ENCODE assay signal across 8 mouse cellular contexts in the genomic region with DNA sequence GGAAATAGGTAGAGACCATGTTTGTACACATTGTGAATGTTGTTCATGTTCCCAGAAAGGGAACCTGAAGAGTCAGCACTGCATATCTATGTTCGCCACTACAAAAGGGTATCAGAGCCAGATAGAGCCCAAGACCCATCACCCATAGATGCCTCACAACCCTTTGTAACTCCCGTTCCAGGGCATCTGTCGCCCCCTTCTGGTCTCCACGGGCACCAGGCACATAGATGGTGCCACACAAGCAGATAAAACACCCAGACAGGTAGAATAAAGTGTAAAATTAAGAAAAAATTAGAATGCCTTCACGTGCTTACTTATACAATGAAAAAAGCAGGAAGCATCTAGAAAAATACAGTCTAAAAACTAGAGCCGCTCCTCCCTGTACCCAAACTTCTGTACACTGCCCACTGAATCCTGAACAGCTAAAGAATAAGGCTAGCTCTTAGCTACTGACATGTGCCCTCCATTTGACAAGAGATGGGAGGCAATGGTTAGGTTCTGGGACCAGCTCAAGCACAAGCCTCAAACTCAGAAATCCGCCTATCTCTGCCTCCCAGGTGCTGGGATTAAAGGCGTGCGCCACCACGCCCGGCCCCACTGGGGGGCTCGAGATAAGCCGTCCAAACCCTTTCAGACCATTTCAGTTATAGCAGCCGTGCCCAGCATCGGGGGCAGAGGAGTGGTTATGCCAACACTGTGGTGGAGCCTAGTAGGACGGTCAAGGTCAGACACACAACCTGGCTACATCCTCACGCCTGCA. TPM values are rescaled to one million over a fixed set of nuclear protein-coding genes. Genes with fewer than 3 reads are reported as not detected.
DNase-seq lines count a peak whose midpoint lies in the region; ATAC-seq lines count a peak whose summit lies in the region.

No protein-coding gene starts in this region.

- H3K4me3 ChIP-seq in kidney, embryonic 16.5 days (ENCODE audit: low read length), result peak overlapping the region; percentile 40
- no peak overlapping the region for H3K4me3 ChIP-seq in hindbrain, embryonic 14.5 days (replicated peaks; ENCODE audit: low read length)
- peak overlapping the region; percentile 18; the same call in 1 of the 2 replicates for H3K4me3 ChIP-seq in midbrain, embryonic 12.5 days

- peak; percentile 62 for ATAC-seq in kidney, embryonic 16.5 days (ENCODE audit: low FRiP score, low TSS enrichment)
- ATAC-seq in hindbrain, embryonic 14.5 days (ENCODE audit: low FRiP score), result no peak
- ATAC-seq in midbrain, embryonic 12.5 days (ENCODE audit: low FRiP score, low read depth), result no peak

- WGBS in kidney, embryonic 16.5 days, result 30% methylated on average over 17 of the region's 17 CpGs
- 39% methylated on average over 17 of the region's 17 CpGs for WGBS in hindbrain, embryonic 14.5 days
- WGBS in midbrain, embryonic 12.5 days, result 34% methylated on average over 17 of the region's 17 CpGs

- intact Hi-C loops in left cerebral cortex, postnatal 14 days (cut with DNase I), result no loop called here

- H3K4me2 ChIP-seq in kidney, embryonic 16.5 days (replicated peaks; ENCODE audit: low read depth, low read length), result peak overlapping the region; percentile 68
- peak overlapping the region; percentile 44 for H3K4me2 ChIP-seq in hindbrain, embryonic 14.5 days (replicated peaks)
- H3K4me2 ChIP-seq in midbrain, embryonic 12.5 days (replicated peaks), result peak overlapping the region; percentile 44

- no peak for DNase-seq in kidney, adult 18-20 months
- DNase-seq in c-Kit-negative CD71-positive TER-119-positive erythroid progenitor cells, embryonic 14.5 days (ENCODE audit: low read depth, low spot score), result peak; percentile 59
- DNase-seq in hindbrain, embryonic 14.5 days (ENCODE audit: low spot score), result no peak
- no peak for DNase-seq in left cerebral cortex, postnatal 14 days (ENCODE audit: low spot score in 2 of 2)
- DNase-seq in layer of hippocampus, adult 11-12 months (ENCODE audit: low spot score), result no peak
- DNase-seq in adrenal gland, postnatal 10 days, result no peak

- H3K4me1 ChIP-seq in kidney, embryonic 16.5 days (ENCODE audit: insufficient read depth, low read length), result peaks cover 5% of the 10 kb centered on the region
- no peaks in the 10 kb centered on the region for H3K4me1 ChIP-seq in hindbrain, embryonic 14.5 days (replicated peaks; ENCODE audit: control insufficient read depth, insufficient read depth, low read length)
- peaks cover 8% of the 10 kb centered on the region for H3K4me1 ChIP-seq in midbrain, embryonic 12.5 days

- H3K9me3 ChIP-seq in kidney, embryonic 16.5 days (ENCODE audit: low read length), result peaks cover 4% of the 10 kb centered on the region; the same call in 1 of the 2 replicates
- no peaks in the 10 kb centered on the region for H3K9me3 ChIP-seq in hindbrain, embryonic 14.5 days (ENCODE audit: control insufficient read depth, low read length)
- no peaks in the 10 kb centered on the region for H3K9me3 ChIP-seq in midbrain, embryonic 12.5 days

- H3K27ac ChIP-seq in kidney, embryonic 16.5 days (ENCODE audit: low read length), result no peak overlapping the region
- no peak overlapping the region for H3K27ac ChIP-seq in hindbrain, embryonic 14.5 days
- H3K27ac ChIP-seq in midbrain, embryonic 12.5 days (replicated peaks), result no peak overlapping the region

- H3K9ac ChIP-seq in kidney, embryonic 16.5 days (replicated peaks; ENCODE audit: low read length), result peak overlapping the region; percentile 64
- no peak overlapping the region for H3K9ac ChIP-seq in hindbrain, embryonic 14.5 days
- 0 out of 2 replicates have a peak overlapping the region, but pooled peaks have one; percentile 12 for H3K9ac ChIP-seq in midbrain, embryonic 12.5 days (replicated peaks)

- H3K27me3 ChIP-seq in kidney, embryonic 16.5 days (ENCODE audit: insufficient read depth, low read length), result no peaks in the 10 kb centered on the region
- no peaks in the 10 kb centered on the region for H3K27me3 ChIP-seq in hindbrain, embryonic 14.5 days (ENCODE audit: control insufficient read depth, insufficient read depth, low read length)
- peaks cover 7% of the 10 kb centered on the region; the same call in 1 of the 2 replicates for H3K27me3 ChIP-seq in midbrain, embryonic 12.5 days

- H3K36me3 ChIP-seq in kidney, embryonic 16.5 days (ENCODE audit: insufficient read depth, low read length), result no peaks in the 10 kb centered on the region
- no peaks in the 10 kb centered on the region for H3K36me3 ChIP-seq in hindbrain, embryonic 14.5 days (replicated peaks; ENCODE audit: control insufficient read depth, insufficient read depth)
- no peaks in the 10 kb centered on the region for H3K36me3 ChIP-seq in midbrain, embryonic 12.5 days

RNA-seq across cellular contexts. Expression of gene Trim14, which starts 9.0 kb away (rescaled TPM):
- polyA plus RNA-seq in kidney, embryonic 16.5 days (2015; fragmentation: Nextera tagmentation; extraction: Ambion mirVana), result 2.1 and 2.9 TPM in 2 replicates
- polyA plus RNA-seq in hindbrain, embryonic 14.5 days (2014; fragmentation: Nextera tagmentation; extraction: Ambion mirVana), result 1.7 and 2.2 TPM in 2 replicates
- polyA plus RNA-seq in midbrain, embryonic 12.5 days (2016; fragmentation: Nextera tagmentation; extraction: Ambion mirVana), result 0.52 and 1.4 TPM in 2 replicates
- 1 to 10 TPM in 1 of 2 experiments, under 1 TPM in 1; 0.47 to 1.5 TPM for total RNA-seq in left cerebral cortex, postnatal 14 days (2021)
- 1 to 10 TPM; 5.1 to 8.7 TPM for total RNA-seq in adrenal gland, postnatal 10 days (2021)

RNA-seq across cellular contexts. Expression of gene Nans, which starts 37.9 kb away (rescaled TPM):
- 75.7 and 78.5 TPM in 2 replicates for polyA plus RNA-seq in kidney, embryonic 16.5 days (2015; fragmentation: Nextera tagmentation; extraction: Ambion mirVana)
- 59.7 and 60.3 TPM in 2 replicates for polyA plus RNA-seq in hindbrain, embryonic 14.5 days (2014; fragmentation: Nextera tagmentation; extraction: Ambion mirVana)
- polyA plus RNA-seq in midbrain, embryonic 12.5 days (2016; fragmentation: Nextera tagmentation; extraction: Ambion mirVana), result 58.3 and 72.6 TPM in 2 replicates
- 10 to 100 TPM; 20.8 to 24.5 TPM for total RNA-seq in left cerebral cortex, postnatal 14 days (2021)
- 10 to 100 TPM; 38.3 to 41.0 TPM for total RNA-seq in adrenal gland, postnatal 10 days (2021)
